Mouse (Mus musculus) heart, embryonic 14.5 days (tissue): ENCODE results near the gene Cyp26b1. TPM values are rescaled to one million over a fixed set of nuclear protein-coding genes. Genes with fewer than 3 reads are reported as not detected.

Source experiments
- ATAC-seq: fragments of 200-750 bp; cut with Nextera tagmentation; 2 replicates; pipeline ENCODE4 v1.8.0; 2017; ENCODE audit warnings: low read depth, moderate TSS enrichment; ENCODE audit not compliant: insufficient number of reproducible peaks, insufficient read depth, low FRiP score
- H3K27ac ChIP-seq, 2 experiments: fragments of 200-500 bp in 1 of 2; fragments of 300-500 bp in 1 of 2; sonication (generic) in 1 of 2; replicated peaks in 1 of 2; 2 replicates each; pipeline ENCODE4 v1.5.1; 2012 to 2014; ENCODE audit warnings: low read depth in 2 of 2, low read length in 2 of 2, control low read depth in 1 of 2, mild to moderate bottlenecking in 1 of 2, mixed read lengths in 1 of 2; ENCODE audit not compliant: control insufficient read depth in 1 of 2, insufficient read depth in 1 of 2
- H3K27me3 ChIP-seq: fragments of 300-500 bp; sonication (generic); 2 replicates; pipeline ENCODE4 v1.6.1; 2014; ENCODE audit warnings: mild to moderate bottlenecking, low read length, control low read depth; ENCODE audit not compliant: control insufficient read depth, insufficient read depth
- H3K36me3 ChIP-seq: fragments of 300-500 bp; sonication (generic); 2 replicates; pipeline ENCODE4 v1.6.1; 2014; ENCODE audit warnings: mild to moderate bottlenecking, control low read depth, low read length, mixed read lengths; ENCODE audit not compliant: control insufficient read depth, insufficient read depth
- H3K4me1 ChIP-seq, 2 experiments: fragments of 200-500 bp in 1 of 2; fragments of 300-500 bp in 1 of 2; sonication (generic) in 1 of 2; 2 replicates each; pipeline ENCODE4 v1.6.1; 2012 to 2014; ENCODE audit warnings: low read length in 2 of 2, control low read depth in 1 of 2, mixed read lengths in 1 of 2; ENCODE audit not compliant: control insufficient read depth in 2 of 2, insufficient read depth in 2 of 2
- H3K4me2 ChIP-seq: fragments of 300-500 bp; sonication (generic); 2 replicates; pipeline ENCODE4 v1.6.1; 2014; ENCODE audit warnings: mild to moderate bottlenecking, low read length
- H3K4me3 ChIP-seq, 2 experiments: fragments of 200-500 bp in 1 of 2; fragments of 300-500 bp in 1 of 2; sonication (generic) in 1 of 2; 2 replicates each; pipeline ENCODE4 v1.5.1; 2012 to 2014; ENCODE audit warnings: low read length in 2 of 2, mild to moderate bottlenecking in 2 of 2, control low read depth in 1 of 2, low read depth in 1 of 2, moderate library complexity in 1 of 2; ENCODE audit not compliant: control insufficient read depth in 1 of 2, insufficient read depth in 1 of 2
- H3K9ac ChIP-seq: fragments of 300-500 bp; sonication (generic); 2 replicates; pipeline ENCODE4 v1.6.1; 2014; ENCODE audit warnings: mild to moderate bottlenecking, low read length
- H3K9me3 ChIP-seq: fragments of 300-500 bp; sonication (generic); 2 replicates; pipeline ENCODE4 v1.6.1; 2016; ENCODE audit warnings: low read length, control low read depth; ENCODE audit not compliant: control insufficient read depth
- WGBS: fragments of 180-500 bp; shearing (Covaris S2); extraction: QIAGEN DNeasy Blood & Tissue Kit; methylation state at CpG from one replicate; pipeline ENCODE4 v1.1.7; 2014; 5-methylcytosine and 5-hydroxymethylcytosine counted together
- polyA plus RNA-seq: library from polyadenylated mRNA; unstranded; fragments of >200 nt; fragmentation: Nextera tagmentation; extraction: Ambion mirVana; gene quantifications from 2 replicates; pipeline ENCODE4 v1.2.1, GENCODE M21; 2014

Cyp26b1 gene
- polyA plus RNA-seq, 1 experiment from 2014 or later, result 0.62 TPM

- Histone ChIP-seq H3K4me2 (no peak overlapping the region), H3K4me3 (no peak overlapping the region), H3K27me3 (peaks cover 86% of the 10 kb centered on the region), H3K27ac (no peak overlapping the region), H3K4me1 (peaks cover 28 to 44% of the 10 kb centered on the region in 2 experiments), H3K9me3 (no peaks in the 10 kb centered on the region), H3K9ac (no peak overlapping the region), H3K36me3 (no peaks in the 10 kb centered on the region)
- ATAC-seq, result no peak
- 58% methylated on average over 9 of the region's 9 CpGs for WGBS
Measured at GRCm38 (mm10) chr6:84581833-84582445, 11.8 kb downstream of the Cyp26b1 start.

GRCm38 (mm10) chr6:84580979-84581832 lies 12.5 kb downstream of the Cyp26b1 start:
- Histone ChIP-seq H3K9me3 (no peaks in the 10 kb centered on the region), H3K36me3 (no peaks in the 10 kb centered on the region), H3K27me3 (peaks cover 83% of the 10 kb centered on the region), H3K4me3 (no peak overlapping the region), H3K4me1 (peaks cover 28 to 44% of the 10 kb centered on the region in 2 experiments), H3K27ac (no peak overlapping the region), H3K4me2 (no peak overlapping the region), H3K9ac (no peak overlapping the region)
- no peak for ATAC-seq
- WGBS, result 45% methylated on average over 6 of the region's 6 CpGs

- Histone ChIP-seq H3K4me1 (peaks cover 22 to 28% of the 10 kb centered on the region in 2 experiments), H3K27me3 (peaks cover 79% of the 10 kb centered on the region), H3K4me2 (no peak overlapping the region), H3K36me3 (no peaks in the 10 kb centered on the region), H3K27ac (no peak overlapping the region), H3K9me3 (no peaks in the 10 kb centered on the region), H3K4me3 (no peak overlapping the region), H3K9ac (no peak overlapping the region)
- 60% methylated on average over 8 of the region's 8 CpGs for WGBS
- ATAC-seq, result no peak
Measured at GRCm38 (mm10) chr6:84579508-84579907, 14.2 kb downstream of the Cyp26b1 start.

- Histone ChIP-seq H3K9ac (no peak overlapping the region), H3K4me2 (no peak overlapping the region), H3K27ac (no peak overlapping the region), H3K27me3 (peaks cover 76% of the 10 kb centered on the region), H3K9me3 (no peaks in the 10 kb centered on the region), H3K4me3 (no peak overlapping the region), H3K36me3 (no peaks in the 10 kb centered on the region), H3K4me1 (peaks cover 20 to 28% of the 10 kb centered on the region in 2 experiments)
- WGBS, result 13% methylated on average over 5 of the region's 5 CpGs
- ATAC-seq, result no peak
Measured at GRCm38 (mm10) chr6:84578928-84579327, 14.8 kb downstream of the Cyp26b1 start.

- H3K27me3 ChIP-seq, result peaks cover 75% of the 10 kb centered on the region
- no peak overlapping the region for H3K4me3 ChIP-seq
- no peaks in the 10 kb centered on the region for H3K9me3 ChIP-seq
- no peak overlapping the region for H3K9ac ChIP-seq
- no peak for ATAC-seq
- H3K4me1 ChIP-seq, result peaks cover 15 to 23% of the 10 kb centered on the region in 2 experiments
- H3K27ac ChIP-seq, result no peak overlapping the region
- no peak overlapping the region for H3K4me2 ChIP-seq
- H3K36me3 ChIP-seq, result no peaks in the 10 kb centered on the region
- WGBS, result 74% methylated on average over 4 of the region's 4 CpGs
Measured at GRCm38 (mm10) chr6:84577898-84578297, 15.8 kb downstream of the Cyp26b1 start.

- no peaks in the 10 kb centered on the region for H3K9me3 ChIP-seq
- H3K27ac ChIP-seq, result no peak overlapping the region
- peak overlapping the region; percentile 62 for H3K4me2 ChIP-seq
- 27% methylated on average over 25 of the region's 25 CpGs for WGBS
- peak; percentile 40; the same call in 1 of the 2 replicates for ATAC-seq
- H3K4me3 ChIP-seq, result peak overlapping the region; percentile 22 to 26; a peak in 3 of 4 replicates
- H3K9ac ChIP-seq, result peak overlapping the region; percentile 16; the same call in 1 of the 2 replicates
- no peaks in the 10 kb centered on the region for H3K36me3 ChIP-seq
- peaks cover 17 to 25% of the 10 kb centered on the region in 2 experiments; a peak in 3 of 4 replicates for H3K4me1 ChIP-seq
- H3K27me3 ChIP-seq, result peaks cover 42% of the 10 kb centered on the region
Measured at GRCm38 (mm10) chr6:84573905-84574660, 19.6 kb downstream of the Cyp26b1 start.

- 14% methylated on average over 3 of the region's 3 CpGs for WGBS
- Histone ChIP-seq H3K4me3 (no peak overlapping the region), H3K9me3 (no peaks in the 10 kb centered on the region), H3K9ac (no peak overlapping the region), H3K27me3 (peaks cover 20% of the 10 kb centered on the region), H3K4me2 (no peak overlapping the region), H3K4me1 (peaks cover 17 to 25% of the 10 kb centered on the region in 2 experiments; a peak in 3 of 4 replicates), H3K36me3 (no peaks in the 10 kb centered on the region), H3K27ac (0 out of 4 replicates have a peak overlapping the region, but pooled peaks of 1 of the 2 experiments have one; percentile 14)
- ATAC-seq, result no peak
Measured at GRCm38 (mm10) chr6:84570039-84570438, 23.7 kb downstream of the Cyp26b1 start.
